Mouse (Mus musculus): Measurements from ENCODE around the gene Tex26. TPM values are rescaled to one million over a fixed set of nuclear protein-coding genes. Genes with fewer than 3 reads are reported as not detected.

The Tex26 gene
- polyA plus RNA-seq, 1 experiment from 2014 or later = 1.1 TPM

Other genes starting within 250 kb of the Tex26 start
- gene Alox5ap, start 174.9 kb upstream of the Tex26 start, polyA plus RNA-seq (2016; fragmentation: Nextera tagmentation; extraction: Ambion mirVana) = 5.5 and 5.8 TPM in 2 replicates
- 0.17 and 0.38 TPM in 2 replicates for gene Medag, start 27.9 kb upstream of the Tex26 start, polyA plus RNA-seq (2016; fragmentation: Nextera tagmentation; extraction: Ambion mirVana)
- gene Wdr95, start 89.0 kb downstream of the Tex26 start, polyA plus RNA-seq (2016; fragmentation: Nextera tagmentation; extraction: Ambion mirVana) = not detected in 2 replicates
- 125 and 140 TPM in 2 replicates for gene Hsph1, start 196.7 kb downstream of the Tex26 start, polyA plus RNA-seq (2016; fragmentation: Nextera tagmentation; extraction: Ambion mirVana)
- 14.4 and 15.1 TPM in 2 replicates for gene B3glct, start 238.6 kb downstream of the Tex26 start, polyA plus RNA-seq (2016; fragmentation: Nextera tagmentation; extraction: Ambion mirVana)

Data from embryonic facial prominence, embryonic 10.5 days (tissue).